Mouse (Mus musculus) large intestine, adult 2 months (tissue): ENCODE measurements around the gene Peli2. TPM values are rescaled to one million over a fixed set of nuclear protein-coding genes. Genes with fewer than 3 reads are reported as not detected.

ENCODE experiments used
- DNase-seq: peaks from one replicate; pipeline ENCODE4 v3.0.0-alpha.2; 2012; ENCODE audit warnings: low read depth, low spot score
- WGBS: fragments of 180-500 bp; shearing (Covaris S2); methylation state at CpG from one replicate; pipeline ENCODE4 v1.1.7; 2018; 5-methylcytosine and 5-hydroxymethylcytosine counted together
- polyA plus RNA-seq: library from polyadenylated mRNA; depleted of rRNA; stranded (reverse); fragments of >200 nt; gene quantifications from 2 replicates; pipeline ENCODE4 v1.2.3, GENCODE M21; 2012

The Peli2 gene
- polyA plus RNA-seq, 1 experiment: 2.4 TPM

DNA sequence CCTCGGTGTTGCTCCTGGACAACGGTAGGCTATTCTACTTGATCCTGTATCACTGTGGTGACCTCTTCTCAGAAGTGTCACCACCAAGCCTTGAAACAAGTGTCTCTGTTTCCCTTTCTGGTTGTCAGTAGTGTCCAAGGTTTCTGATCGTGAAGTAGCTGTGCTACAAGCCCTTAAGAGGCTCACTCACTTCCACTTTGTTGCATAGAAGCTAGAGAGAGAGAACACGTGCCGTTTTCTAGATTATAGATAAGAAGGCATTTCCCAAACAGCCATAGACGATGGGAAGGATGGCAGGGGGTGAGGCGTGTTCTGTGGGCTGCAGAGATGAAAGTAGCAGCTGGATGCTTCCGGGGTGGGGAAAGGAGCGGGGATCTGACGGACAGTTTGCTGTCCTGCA, 132.6 kb downstream of the Peli2 start:
- no peak for DNase-seq
- WGBS: 75% methylated on average over 10 of the region's 10 CpGs

DNA sequence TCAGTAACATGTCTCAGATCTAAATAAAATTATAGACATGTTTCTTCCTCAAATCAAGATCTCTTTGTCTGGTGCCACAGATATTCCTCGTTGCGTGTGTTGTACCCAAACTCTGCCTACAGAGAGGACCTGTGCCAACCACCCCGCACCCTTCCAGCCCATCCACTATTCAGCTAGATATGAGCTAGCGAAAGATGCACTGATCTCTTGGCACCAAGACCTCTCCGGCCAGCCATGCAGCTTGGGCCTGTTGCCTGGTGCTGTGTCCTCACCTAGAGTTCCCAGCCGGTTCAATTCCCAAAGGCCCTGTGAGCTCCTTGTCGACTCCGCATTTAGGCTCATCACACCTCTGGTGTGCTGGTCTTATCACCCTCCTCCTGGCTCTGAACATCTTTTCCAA, 134.1 kb downstream of the Peli2 start:
- no peak for DNase-seq
- 92% methylated on average over 8 of the region's 8 CpGs for WGBS

DNA sequence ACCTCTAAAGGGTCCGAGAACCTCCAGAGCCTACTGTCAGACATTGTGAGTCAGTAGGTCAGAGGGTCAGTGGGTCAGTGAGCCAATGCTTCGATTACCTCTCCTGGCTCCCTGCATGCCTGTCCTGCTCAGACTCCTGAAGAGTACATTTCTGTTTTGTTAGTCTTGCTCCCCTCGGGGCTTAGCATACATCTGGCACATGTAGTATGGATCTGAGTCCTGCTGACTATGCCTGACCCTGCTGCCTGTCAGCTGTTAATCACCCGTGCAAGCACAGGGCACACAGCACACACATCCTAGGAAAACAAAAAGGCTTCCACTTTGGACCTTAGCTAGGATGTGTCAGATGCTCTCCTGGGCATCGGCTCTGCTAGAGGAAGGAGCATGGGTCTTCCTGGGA, 134.7 kb downstream of the Peli2 start:
- 71% methylated on average over 5 of the region's 5 CpGs for WGBS
- DNase-seq: no peak

DNA sequence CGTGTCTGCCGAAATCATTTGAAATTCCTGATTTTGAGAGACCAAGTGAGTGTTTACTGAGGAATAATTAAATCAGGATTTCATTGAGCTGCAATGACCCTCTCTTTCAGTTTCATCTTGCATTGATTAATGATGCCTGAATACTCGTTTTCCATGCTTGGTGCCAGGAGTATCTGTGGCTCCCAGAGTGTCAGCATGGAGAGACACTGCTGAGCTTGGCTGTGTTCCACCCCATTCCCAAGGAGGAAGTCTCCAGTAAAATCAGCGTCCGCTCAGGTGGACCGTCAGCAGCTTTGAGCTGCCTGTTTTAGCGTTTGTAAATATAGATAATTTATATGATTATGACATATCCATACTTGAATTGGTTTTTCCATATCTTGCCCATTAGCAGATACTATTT, 137.1 kb downstream of the Peli2 start:
- WGBS: 52% methylated on average over 7 of the region's 7 CpGs
- DNase-seq: no peak

DNA sequence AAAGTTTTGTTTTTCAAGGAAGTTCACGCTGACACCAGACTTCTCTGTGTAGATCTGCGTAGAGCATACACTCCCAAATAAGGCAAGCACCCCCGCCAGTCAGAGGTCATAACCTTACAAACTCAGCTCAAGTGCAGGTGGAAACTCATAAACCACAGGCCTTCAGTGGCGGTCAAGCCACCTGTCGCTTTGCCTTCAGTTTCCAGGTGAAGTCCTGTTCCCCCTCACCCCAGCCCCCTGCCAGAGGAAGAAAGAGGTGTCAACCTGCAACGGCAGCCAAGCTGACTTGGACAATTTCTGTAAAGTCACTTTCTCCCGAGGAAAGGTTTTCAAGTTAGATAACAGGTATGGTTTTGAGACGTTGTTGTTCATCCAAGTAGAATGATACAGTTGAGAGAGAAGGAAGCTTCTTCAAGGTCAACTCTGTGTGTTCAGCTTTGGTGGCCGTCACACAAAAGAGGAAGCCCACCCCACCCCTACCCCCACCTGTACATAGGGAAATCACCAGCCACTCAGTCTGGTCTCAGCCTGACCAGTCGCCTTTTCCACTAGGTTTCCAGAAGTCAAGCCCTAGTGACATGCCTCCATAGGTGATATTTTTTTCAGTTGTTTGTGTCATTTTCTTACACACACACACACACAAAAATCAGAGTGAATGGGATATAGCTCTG, 138.2 kb downstream of the Peli2 start:
- WGBS: 75% methylated on average over 10 of the region's 10 CpGs
- no peak for DNase-seq

DNA sequence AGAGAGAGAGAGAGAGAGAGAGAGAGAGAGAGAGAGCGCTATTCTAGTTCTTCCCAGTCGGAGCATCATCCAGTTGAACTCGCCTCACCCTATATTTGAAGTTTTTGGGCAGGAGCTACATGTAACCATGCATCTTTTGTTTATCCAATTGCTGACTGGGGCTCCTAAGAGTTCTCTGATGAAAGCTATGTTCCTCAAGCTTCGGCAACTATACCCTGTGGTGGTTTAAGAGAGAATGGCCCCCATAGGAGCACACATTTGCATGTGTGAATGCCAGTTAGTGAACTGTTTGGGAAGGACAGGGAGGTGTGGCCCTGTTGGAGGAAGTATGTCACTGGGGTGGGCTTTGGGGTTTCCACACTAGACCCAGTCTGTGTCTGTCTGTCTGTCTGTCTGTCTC, 142.5 kb downstream of the Peli2 start:
- over 99% methylated on average over 4 of the region's 4 CpGs for WGBS

DNA sequence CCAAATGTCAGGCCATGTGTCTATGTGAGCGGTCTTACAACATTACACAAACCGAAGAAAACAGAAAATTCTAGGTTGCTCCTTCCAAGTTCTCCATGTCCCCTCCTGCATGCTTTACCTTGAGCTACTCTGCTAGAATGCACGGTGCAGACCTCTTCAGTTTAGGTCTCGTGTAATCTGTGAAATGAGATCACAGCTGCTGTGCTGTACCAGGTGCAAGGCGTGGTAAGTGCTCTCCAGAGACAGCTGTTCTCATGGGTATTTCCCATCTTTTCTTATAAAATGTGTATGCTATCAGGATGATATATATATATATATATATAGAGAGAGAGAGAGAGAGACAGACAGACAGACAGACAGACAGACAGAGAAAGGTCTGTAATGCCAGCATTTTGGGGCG, 146.1 kb downstream of the Peli2 start:
- no peak for DNase-seq
- WGBS: 76% methylated on average over 6 of the region's 6 CpGs

More for the DNA sequence above, 142.5 kb downstream of the Peli2 start:
- no peak for DNase-seq

DNA sequence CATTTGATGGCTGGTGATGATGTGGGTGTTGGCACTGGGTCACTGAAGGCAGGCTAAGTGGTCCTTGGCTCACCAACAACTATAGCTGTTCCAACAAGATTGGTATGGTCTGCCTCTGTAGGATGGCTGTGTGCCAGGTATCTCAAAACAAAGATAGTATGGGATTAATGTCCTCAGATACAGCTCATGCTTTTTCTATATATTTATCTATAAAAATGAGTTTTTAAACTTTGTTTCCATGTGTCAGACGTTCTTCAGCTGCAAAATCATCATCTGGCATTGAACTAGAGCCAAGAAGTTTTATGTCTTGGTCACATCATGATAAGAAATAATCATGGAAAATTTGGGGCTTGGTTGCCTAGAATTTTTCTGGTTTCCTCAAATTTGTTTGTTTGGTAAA, 157.7 kb downstream of the Peli2 start:
- 21% methylated on average over 1 of the region's 1 CpGs for WGBS
- no peak for DNase-seq

DNA sequence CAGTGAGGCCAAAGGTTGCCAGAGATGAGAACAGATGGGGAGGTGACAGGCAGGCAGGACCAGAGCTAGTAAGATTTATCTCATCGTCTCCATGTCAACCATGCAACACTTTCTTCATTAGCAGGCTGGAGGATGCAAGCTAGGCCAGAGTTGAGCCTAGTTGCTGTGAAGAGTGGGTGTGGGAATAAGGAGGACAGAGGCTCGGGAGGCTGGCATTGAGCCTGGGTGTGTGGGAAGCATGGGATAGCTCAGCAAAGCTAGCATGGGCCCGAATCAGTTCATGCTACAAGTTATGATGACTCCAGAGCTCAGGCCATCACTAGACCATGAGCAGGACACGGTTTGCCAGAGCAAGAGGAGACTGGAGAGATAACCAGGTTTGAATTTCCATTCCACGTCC, 166.3 kb downstream of the Peli2 start:
- WGBS: 88% methylated on average over 5 of the region's 5 CpGs
- no peak for DNase-seq

DNA sequence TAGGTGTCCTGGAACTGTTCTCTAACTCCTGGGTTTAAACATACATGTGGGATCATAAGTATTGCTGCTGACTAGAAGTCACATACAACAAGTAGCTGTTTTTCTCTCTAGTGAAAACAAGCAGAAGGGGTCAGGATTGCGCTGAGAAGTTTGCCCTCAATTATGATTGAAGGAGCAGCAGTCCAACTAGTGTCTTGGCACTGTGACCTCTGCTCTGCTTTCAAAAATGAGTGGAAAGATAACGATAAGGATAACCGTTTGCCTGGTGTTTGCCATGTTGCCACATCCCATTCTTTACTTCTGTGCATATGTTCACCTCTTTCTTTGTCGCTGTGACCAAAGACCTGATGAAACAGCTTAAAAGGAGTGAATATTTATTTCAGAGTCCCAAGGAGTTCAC, 167.0 kb downstream of the Peli2 start:
- 71% methylated on average over 4 of the region's 4 CpGs for WGBS
- DNase-seq: no peak

DNA sequence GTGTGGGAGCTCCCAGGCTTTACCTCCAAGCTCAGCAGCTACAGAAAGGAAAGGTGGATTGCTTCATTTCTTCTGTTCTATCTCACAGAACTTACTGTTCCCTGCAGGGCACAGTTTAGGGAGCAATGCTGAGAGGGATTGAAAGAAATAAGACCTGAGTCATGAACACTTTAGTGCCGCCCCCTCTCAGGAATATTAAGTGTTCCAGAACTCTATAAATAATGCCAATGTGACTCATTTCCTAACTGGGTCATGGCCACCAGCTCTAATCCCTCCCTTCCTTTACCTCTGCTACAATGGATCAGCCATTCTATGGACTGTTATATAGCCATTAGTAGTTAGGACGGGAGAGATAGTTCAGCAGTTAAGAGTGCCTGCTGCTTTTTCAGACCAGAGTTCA, 168.0 kb downstream of the Peli2 start:
- 59% methylated on average over 2 of the region's 2 CpGs for whole genome bisulfite sequencing

DNA sequence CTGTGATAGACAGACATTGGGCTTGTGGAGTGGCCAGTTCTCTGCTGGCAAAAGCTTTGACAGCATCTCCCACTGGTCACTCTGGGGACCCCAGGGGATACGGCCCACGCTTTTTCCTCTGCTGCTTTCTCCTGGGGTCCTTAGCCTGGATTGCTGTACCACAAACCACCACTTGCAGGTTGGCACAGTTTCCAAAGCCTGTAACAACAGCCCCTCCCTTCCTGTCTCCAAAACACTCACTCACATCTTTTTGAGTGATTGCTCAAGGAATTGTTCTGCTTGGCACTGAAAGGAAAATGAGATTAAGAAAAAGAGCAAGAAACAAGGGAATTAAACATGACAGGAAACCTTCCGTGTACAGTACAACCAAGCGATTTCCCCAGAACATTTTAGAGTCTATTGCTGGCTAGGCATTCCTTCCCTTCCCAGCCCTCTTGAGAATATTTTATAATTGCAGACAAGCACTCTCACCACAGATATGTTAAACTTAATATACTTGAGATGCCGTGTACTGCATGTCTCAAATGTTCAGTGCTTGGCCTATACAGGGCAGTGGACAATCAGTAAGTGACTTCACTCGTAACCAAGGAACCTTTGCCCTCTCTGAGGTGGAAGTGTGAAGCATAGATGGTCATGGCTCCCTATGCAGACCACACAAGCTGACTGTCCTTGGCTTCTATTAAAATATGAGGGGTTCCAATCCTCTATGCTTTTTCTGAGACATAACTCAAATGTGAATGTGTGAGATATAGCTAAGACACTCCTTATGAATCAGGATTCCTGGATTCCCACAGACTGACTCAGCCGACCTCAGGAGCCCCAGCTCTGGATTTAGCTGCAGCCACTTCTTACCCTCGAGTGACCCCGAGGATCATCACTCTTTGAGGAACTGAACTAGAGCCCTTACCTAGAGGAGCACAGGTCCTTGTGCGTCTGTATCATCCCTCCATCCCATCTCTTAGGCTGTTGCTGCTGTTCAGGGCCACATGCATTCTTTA, 169.3 kb downstream of the Peli2 start:
- no peak for DNase-seq

More for the DNA sequence above, 168.0 kb downstream of the Peli2 start:
- no peak for DNase-seq

DNA sequence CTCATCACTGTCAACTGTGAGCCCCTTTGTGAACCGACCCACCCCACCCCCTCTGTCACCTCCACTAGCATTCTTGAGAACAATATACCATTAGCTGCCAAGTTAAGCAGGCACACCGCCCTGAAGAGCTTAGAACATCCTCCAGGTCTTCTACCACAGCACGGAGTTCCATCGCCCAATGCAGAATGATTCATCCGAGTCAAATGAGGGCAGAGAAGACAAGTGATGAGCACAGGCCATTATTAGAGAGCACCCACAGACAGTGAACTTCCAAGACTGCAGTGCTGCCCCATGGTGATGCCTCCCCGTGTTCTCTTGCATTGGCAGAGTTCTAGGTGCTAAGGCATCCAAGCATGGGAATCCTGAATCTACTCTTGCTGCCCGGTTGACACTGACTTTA, 172.9 kb downstream of the Peli2 start:
- WGBS: 81% methylated on average over 7 of the region's 7 CpGs
- DNase-seq: no peak

More for the DNA sequence above, 169.3 kb downstream of the Peli2 start:
- 76% methylated on average over 10 of the region's 10 CpGs for WGBS

DNA sequence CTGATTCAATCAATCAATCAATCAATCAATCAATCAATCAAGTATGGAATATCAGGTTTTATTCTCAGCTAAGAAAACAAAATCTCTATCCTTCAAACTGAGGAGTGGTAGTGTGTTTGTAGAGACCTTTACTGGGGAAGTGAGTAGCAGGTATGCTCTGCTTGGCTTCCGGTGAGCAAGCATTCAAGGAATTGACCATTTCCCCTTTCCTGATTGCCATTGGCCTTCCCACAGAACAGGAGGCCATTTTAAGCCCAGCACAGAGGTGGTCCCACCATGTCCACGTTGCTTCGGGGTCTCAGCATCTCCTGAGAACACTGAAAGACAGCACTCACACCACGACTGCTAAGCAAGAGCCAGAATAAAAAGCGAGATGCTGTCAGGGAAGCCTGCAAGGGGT, 174.8 kb downstream of the Peli2 start:
- WGBS: 27% methylated on average over 5 of the region's 5 CpGs
- DNase-seq: no peak

DNA sequence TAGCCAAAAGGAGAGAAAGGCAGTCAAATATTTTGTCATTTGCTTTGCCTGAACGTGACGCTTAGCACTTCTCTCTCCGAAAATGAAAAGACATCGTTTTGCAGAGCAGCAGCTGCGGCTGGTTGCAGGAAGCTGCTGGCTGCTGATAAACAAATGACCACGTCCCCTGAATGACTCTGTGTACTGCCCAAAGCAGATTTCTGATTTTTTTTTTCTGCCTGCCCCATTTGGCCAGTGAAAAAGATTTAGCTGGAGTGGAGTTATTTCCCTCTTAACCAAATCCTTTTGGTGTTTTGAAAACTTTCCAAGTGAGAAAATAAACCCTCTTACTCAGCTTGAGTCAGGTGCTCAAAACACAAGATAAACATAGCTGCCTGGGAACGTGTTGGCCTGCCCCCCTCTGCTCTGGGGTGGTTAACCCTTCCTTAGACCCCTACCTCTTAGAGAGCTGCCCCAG, 175.2 kb downstream of the Peli2 start:
- no peak for DNase-seq
- WGBS: 6% methylated on average over 7 of the region's 7 CpGs

DNA sequence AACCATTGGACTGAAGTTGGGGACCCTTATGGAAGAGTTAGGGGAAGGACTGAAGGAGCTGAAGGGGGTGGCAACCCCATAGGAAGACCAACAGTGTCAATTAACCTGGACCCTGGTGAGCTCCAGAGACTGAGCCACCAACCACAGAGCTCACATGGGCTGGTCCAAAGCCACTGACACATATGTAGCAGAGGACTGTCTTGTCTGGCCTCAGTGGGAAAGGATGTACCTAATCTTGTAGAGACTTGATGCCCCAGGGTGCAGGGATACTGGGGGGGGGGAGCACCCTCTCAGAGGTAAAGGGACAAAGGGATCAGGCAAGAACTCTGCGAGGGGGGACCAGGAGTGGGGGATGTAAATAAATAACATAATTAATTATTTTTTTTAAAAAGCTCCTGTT, 176.2 kb downstream of the Peli2 start:
- no peak for DNase-seq
- 97% methylated on average over 1 of the region's 1 CpGs for WGBS

DNA sequence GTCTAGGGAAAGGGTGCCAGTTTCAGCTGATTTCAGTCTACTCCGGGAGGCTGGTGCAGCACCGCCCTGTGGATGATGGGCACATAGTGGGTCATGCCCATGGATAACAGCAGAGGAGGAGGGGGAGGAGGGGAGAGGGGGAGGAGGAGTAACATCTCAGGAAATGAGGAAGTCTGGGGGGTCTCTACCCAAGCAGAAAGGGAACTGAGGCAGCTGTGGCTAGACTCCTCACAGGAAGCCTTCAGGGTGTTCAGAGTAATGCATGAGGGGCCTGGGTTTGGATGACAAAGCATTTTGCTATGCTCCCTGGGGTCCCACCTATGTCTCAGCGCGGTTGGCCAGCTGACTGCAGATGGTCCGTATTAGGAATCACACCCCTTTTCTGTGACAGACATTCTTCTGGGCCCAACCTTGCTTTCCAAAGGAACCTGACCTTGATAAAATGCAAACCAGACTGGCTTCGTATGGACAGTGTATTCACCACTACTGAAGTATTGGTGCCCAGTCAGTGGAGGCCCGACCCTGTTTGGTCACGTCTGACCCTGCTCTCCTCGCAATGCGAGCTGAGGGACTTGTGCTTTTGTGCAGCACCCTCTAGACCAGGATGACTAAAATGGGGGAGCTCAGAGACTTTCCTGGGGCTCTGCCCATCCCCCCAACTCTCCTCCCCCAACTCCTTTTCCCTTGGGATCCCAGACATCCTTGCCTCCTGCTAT, 182.0 kb downstream of the Peli2 start:
- 72% methylated on average over 10 of the region's 10 CpGs for WGBS
- no peak for DNase-seq

DNA sequence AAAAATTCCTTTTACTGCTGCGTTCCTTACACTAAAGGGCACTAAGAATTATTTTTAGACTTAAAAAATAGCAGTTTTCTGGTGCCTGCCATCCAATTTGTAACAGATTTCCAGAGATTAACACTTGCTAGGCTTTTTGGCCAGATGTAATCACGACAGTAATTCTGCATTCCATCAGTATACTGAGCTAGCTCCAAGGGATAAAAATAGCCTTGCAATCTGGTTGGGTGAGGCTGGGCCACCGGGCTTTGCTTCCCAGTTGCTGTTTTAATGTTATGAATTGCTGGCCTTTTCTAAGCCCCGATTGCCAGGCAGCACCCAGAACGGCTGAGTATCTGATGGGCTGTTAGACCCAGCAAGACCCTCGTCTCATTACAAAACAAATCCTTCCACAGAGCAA, 182.6 kb downstream of the Peli2 start:
- WGBS: 49% methylated on average over 6 of the region's 6 CpGs
- no peak for DNase-seq

DNA sequence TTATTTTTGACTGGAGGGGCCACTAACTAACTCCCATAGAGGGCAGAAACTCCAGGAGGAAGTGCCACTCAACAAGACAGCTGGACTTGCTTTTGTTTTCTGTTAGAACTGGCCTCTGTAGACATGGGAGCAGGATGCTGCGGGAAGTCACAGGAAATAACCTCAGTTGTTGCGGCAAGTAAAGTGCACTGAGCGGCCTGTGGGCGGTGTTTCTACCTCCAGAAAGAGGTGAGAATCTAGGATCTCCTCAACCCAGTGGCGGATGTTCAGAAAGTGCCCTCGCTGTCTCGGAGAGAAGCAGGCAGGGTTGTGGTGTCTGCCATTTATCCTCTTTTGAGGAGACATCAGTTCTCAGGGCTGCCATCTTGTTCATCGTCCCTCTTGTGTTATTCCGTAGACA, 183.2 kb downstream of the Peli2 start:
- DNase-seq: no peak
- WGBS: 84% methylated on average over 9 of the region's 9 CpGs

DNA sequence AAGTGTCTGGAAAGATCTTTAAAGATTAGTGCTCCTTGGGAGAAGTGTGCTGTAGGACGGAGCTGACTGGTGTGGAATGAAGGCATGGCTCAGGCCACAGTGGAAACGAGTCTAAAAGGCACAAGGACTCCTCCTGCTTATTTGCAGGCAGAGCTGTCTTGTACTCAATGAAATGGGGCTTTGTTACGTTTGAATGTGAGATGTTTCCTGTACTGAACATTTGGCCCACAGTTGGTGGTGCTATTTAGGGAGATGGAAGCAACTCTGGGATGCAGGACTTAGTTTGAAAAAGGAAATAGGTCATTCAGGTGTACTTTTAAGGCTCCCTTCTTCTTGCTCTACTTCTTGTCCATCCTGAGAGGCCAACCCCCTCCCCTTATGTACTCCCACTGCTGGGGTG, 192.6 kb downstream of the Peli2 start:
- WGBS: 55% methylated on average over 3 of the region's 3 CpGs
- DNase-seq: no peak
